Mouse (Mus musculus): ENCODE results near the gene Evi5l. TPM values are rescaled to one million over a fixed set of nuclear protein-coding genes. Genes with fewer than 3 reads are reported as not detected.
"Not testable (repeated sequence)": the region's sequence is repeated elsewhere in the genome, so short reads cannot be mapped to it uniquely, and the experiment has no call there.

Evi5l gene
- total RNA-seq, 2 experiments from 2014 or later, result 2.2 to 2.9 TPM

GRCm38 (mm10) chr8:4230612-4231351 lies 64.4 kb downstream of the Evi5l start:
- ATAC-seq (replicated peaks; ENCODE audit: low FRiP score, poor library complexity, severe bottlenecking), result no peak

- peak; percentile 2 for ATAC-seq (replicated peaks; ENCODE audit: low FRiP score, poor library complexity, severe bottlenecking)
Observed at GRCm38 (mm10) chr8:4237814-4238433, 71.6 kb downstream of the Evi5l start.

- ATAC-seq (replicated peaks; ENCODE audit: low FRiP score, poor library complexity, severe bottlenecking), result peak; percentile 82
Observed at GRCm38 (mm10) chr8:4238434-4239192, 72.2 kb downstream of the Evi5l start, which contains the start of the genes Map2k7 and Gm49320. Gene Map2k7, plus strand, starts transcription at chr8:4238740. Gene Gm49320, plus strand, starts transcription at chr8:4238865.

GRCm38 (mm10) chr8:4239193-4239890 lies 73.0 kb downstream of the Evi5l start:
- peak; percentile 7 for ATAC-seq (replicated peaks; ENCODE audit: low FRiP score, poor library complexity, severe bottlenecking)

- no peak for ATAC-seq (replicated peaks; ENCODE audit: low FRiP score, poor library complexity, severe bottlenecking)
Observed at GRCm38 (mm10) chr8:4245061-4245460, 78.7 kb downstream of the Evi5l start.

- no peak for ATAC-seq (replicated peaks; ENCODE audit: low FRiP score, poor library complexity, severe bottlenecking)
Observed at GRCm38 (mm10) chr8:4245737-4246136, 79.4 kb downstream of the Evi5l start.

- no peak for ATAC-seq (replicated peaks; ENCODE audit: low FRiP score, poor library complexity, severe bottlenecking)
Observed at GRCm38 (mm10) chr8:4247241-4247640, 80.9 kb downstream of the Evi5l start.

GRCm38 (mm10) chr8:4247951-4248540 lies 81.7 kb downstream of the Evi5l start, which contains the start of gene Tgfbr3l:
Gene Tgfbr3l, plus strand, starts transcription at chr8:4248214.
- no peak for ATAC-seq (replicated peaks; ENCODE audit: low FRiP score, poor library complexity, severe bottlenecking)

- ATAC-seq (replicated peaks; ENCODE audit: low FRiP score, poor library complexity, severe bottlenecking), result no peak
Observed at GRCm38 (mm10) chr8:4249213-4249612, 82.8 kb downstream of the Evi5l start.

GRCm38 (mm10) chr8:4250306-4250970 lies 84.1 kb downstream of the Evi5l start:
- ATAC-seq (replicated peaks; ENCODE audit: low FRiP score, poor library complexity, severe bottlenecking), result peak; percentile 52

GRCm38 (mm10) chr8:4252116-4252760 lies 85.9 kb downstream of the Evi5l start:
- ATAC-seq (replicated peaks; ENCODE audit: low FRiP score, poor library complexity, severe bottlenecking), result no peak

GRCm38 (mm10) chr8:4252934-4253841 lies 86.8 kb downstream of the Evi5l start, which contains the start of gene Snapc2:
Gene Snapc2, plus strand, starts transcription at chr8:4253080.
- ATAC-seq (replicated peaks; ENCODE audit: low FRiP score, poor library complexity, severe bottlenecking), result peak; percentile 88

- ATAC-seq (replicated peaks; ENCODE audit: low FRiP score, poor library complexity, severe bottlenecking), result no peak
Observed at GRCm38 (mm10) chr8:4254001-4254400, 87.6 kb downstream of the Evi5l start.

GRCm38 (mm10) chr8:4255471-4255870 lies 89.1 kb downstream of the Evi5l start:
- not testable (repeated sequence) for ATAC-seq (replicated peaks; ENCODE audit: low FRiP score, poor library complexity, severe bottlenecking)

- no peak for ATAC-seq (replicated peaks; ENCODE audit: low FRiP score, poor library complexity, severe bottlenecking)
Observed at GRCm38 (mm10) chr8:4256911-4257310, 90.5 kb downstream of the Evi5l start.

- no peak for ATAC-seq (replicated peaks; ENCODE audit: low FRiP score, poor library complexity, severe bottlenecking)
Observed at GRCm38 (mm10) chr8:4257350-4257749, 91.0 kb downstream of the Evi5l start.

GRCm38 (mm10) chr8:4258233-4258632 lies 91.9 kb downstream of the Evi5l start:
- ATAC-seq (replicated peaks; ENCODE audit: low FRiP score, poor library complexity, severe bottlenecking), result peak; percentile 52

Data from erythroid progenitor cell, adult 5-6 weeks (primary cell).